Mouse (Mus musculus) olfactory bulb, adult 2 months (tissue): ENCODE measurements around the gene Olfr491.

Experiments
- CTCF ChIP-seq: fragments of 200-500 bp; IDR thresholded peaks from 2 replicates; pipeline ENCODE4 v1.5.1; 2012; ENCODE audit warnings: low read depth, mild to moderate bottlenecking, low read length, moderate library complexity; ENCODE audit not compliant: insufficient read depth
- POLR2A ChIP-seq: fragments of 200-500 bp; IDR thresholded peaks from 2 replicates; pipeline ENCODE4 v1.6.1; 2012; ENCODE audit warnings: mild to moderate bottlenecking, low read depth, low read length, moderate library complexity; ENCODE audit not compliant: insufficient read depth

DNA sequence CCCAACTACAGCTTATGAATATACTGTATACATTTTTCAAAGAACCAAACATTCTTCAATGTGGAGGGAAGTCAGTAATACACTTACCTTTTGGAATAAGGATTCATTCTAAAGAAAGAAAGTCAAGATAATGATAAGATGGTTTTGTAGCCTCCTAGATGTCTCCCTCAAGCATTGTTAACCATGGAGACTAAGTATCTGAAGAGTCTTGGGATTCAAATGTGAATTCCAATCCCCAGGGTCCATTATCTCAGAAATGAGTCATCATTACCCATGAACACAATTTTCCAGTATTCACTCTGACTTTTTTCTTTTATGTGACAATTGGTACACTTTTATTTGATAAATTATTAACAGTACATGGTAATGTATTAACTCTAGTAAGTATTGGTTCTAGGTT lies 24.4 kb upstream of the Olfr491 start, which contains the start of gene Olfr490:
- TF ChIP-seq CTCF, result no peak
- no peak for TF ChIP-seq POLR2A
